Mouse (Mus musculus) C2C12 (cell line): ENCODE data around the gene Lgalsl. TPM values are rescaled to one million over a fixed set of nuclear protein-coding genes. Genes with fewer than 3 reads are reported as not detected.

Experiments used
- H3K27me3 ChIP-seq: one replicate; pipeline ENCODE4 v1.6.1; 2011; ENCODE audit not compliant: control insufficient read depth, insufficient read depth, insufficient read length
- H3K36me3 ChIP-seq: one replicate; pipeline ENCODE4 v1.6.1; 2011; ENCODE audit not compliant: control insufficient read depth, insufficient read depth
- H3K4me3 ChIP-seq: one replicate; pipeline ENCODE4 v1.5.1; 2011; ENCODE audit warnings: mild to moderate bottlenecking, control low read depth; ENCODE audit not compliant: poor library complexity, insufficient read depth, severe bottlenecking
- H3K79me2 ChIP-seq: one replicate; pipeline ENCODE4 v1.6.1; 2011; ENCODE audit not compliant: control insufficient read depth, insufficient read depth
- H3K79me3 ChIP-seq: one replicate; pipeline ENCODE4 v1.6.1; 2011; ENCODE audit warnings: low read depth, control low read depth
- H3ac ChIP-seq: one replicate; pipeline ENCODE3; 2011; ENCODE audit warnings: low read depth; ENCODE audit not compliant: control insufficient read depth, insufficient read length
- CEBPB ChIP-seq: IDR thresholded peaks from one replicate; pipeline ENCODE4 v1.6.1; 2011; ENCODE audit warnings: low read depth, mild to moderate bottlenecking, control low read depth, moderate library complexity
- CTCF ChIP-seq: IDR thresholded peaks from one replicate; pipeline ENCODE4 v1.5.1; 2011; ENCODE audit not compliant: control insufficient read depth, insufficient read depth, insufficient read length
- FOSL1 ChIP-seq: IDR thresholded peaks from one replicate; pipeline ENCODE4 v1.8.0; 2011; ENCODE audit warnings: mild to moderate bottlenecking, low read length; ENCODE audit not compliant: poor library complexity, insufficient read depth, severe bottlenecking
- MAX ChIP-seq: IDR thresholded peaks from one replicate; pipeline ENCODE4 v1.6.1; 2011; ENCODE audit warnings: mild to moderate bottlenecking, control low read depth
- MYOD1 ChIP-seq: IDR thresholded peaks from one replicate; pipeline ENCODE4 v1.6.1; 2011; ENCODE audit warnings: low read depth; ENCODE audit not compliant: control insufficient read depth, insufficient read length
- MYOG ChIP-seq: IDR thresholded peaks from one replicate; pipeline ENCODE4 v1.6.1; 2011; ENCODE audit not compliant: control insufficient read depth, insufficient read length; ENCODE audit errors: extremely low read depth
- USF1 ChIP-seq: IDR thresholded peaks from one replicate; pipeline ENCODE4 v1.6.1; 2011; ENCODE audit warnings: low read depth, mild to moderate bottlenecking, control low read depth, moderate library complexity
- polyA plus RNA-seq: library from polyadenylated mRNA; unstranded; fragments of >200 nt; fragmentation: generic; extraction: Trizol; gene quantifications from one replicate; pipeline ENCODE4 v1.2.1, GENCODE M21; 2012; ENCODE audit warnings: missing spikeins

Gene Lgalsl
- polyA plus RNA-seq, 1 experiment: 0.07 TPM

GRCm38 (mm10) chr11:20859858-20860257 is 29.0 kb upstream of the Lgalsl start:
- H3K79me2 ChIP-seq: no peaks in the 10 kb centered on the region
- no peaks in the 10 kb centered on the region for H3K27me3 ChIP-seq
- no peaks in the 10 kb centered on the region for H3K36me3 ChIP-seq
- no peak overlapping the region for H3K4me3 ChIP-seq
- no peaks in the 10 kb centered on the region for H3K79me3 ChIP-seq
- H3ac ChIP-seq: no peak overlapping the region
- TF ChIP-seq USF1 (no peak), CTCF (no peak), FOSL1 (no peak), MYOG (no peak), CEBPB (no peak), MAX (no peak), MYOD1 (no peak)

DNA sequence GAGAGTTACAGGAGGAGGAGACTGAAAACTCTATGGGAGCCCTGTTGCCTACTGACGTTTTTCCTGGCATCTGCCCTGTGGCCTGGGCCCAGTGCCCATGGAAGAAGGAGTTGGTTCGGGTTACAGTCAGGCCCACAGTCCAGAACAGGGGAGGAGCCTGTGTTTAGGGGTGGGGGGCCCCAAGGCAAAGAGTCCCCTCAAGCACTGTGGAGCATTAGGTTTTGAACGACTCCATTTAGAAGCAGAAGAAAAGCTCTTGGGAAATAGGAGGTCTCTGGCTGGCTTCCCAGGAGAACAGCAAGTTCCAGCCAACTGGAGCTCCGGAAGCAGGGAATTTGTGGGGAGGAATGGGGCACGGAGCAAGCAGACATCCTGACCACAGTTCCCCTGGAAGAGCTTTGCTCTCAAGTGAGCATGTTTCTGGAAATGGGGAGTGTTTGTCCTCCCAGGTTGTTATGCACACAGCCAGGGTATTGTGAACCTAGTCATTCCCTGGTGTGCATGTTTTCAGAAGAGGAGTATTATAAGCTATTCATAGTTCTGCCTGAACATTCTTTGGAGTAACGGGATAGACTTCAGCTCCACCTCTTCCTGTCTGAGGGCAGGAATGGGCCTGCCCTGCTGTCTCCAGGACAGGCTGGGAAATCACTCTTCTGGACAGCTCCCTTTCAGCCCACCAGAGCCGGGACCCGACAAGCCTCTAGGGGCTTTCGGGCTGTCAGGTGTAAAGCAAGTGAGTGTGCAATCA is 28.2 kb upstream of the Lgalsl start:
- H3ac ChIP-seq: no peak overlapping the region
- H3K79me3 ChIP-seq: no peaks in the 10 kb centered on the region
- H3K4me3 ChIP-seq: no peak overlapping the region
- H3K27me3 ChIP-seq: no peaks in the 10 kb centered on the region
- TF ChIP-seq MYOD1 (no peak), CTCF (no peak), CEBPB (no peak), USF1 (no peak), FOSL1 (no peak)
- H3K79me2 ChIP-seq: no peaks in the 10 kb centered on the region
- H3K36me3 ChIP-seq: no peaks in the 10 kb centered on the region

DNA sequence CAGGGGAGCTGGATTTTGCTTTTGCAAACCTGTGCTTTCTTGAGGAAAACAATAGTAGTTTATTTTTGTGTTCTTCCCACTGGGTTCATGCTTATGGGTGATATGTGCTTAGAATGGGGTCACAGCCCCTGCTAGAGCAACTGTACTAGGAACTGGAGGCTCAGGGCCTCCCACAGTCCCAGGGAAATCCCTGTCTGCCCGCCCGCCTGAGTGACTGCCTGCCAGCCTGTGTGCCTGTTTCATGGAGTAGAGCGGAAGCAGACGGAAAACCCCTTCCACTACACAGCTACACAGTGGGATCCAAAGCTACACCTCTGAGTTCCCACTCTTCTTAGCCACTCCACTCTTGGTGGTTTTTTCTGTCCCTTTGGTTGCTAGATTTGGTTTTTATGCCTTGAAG is 27.1 kb upstream of the Lgalsl start:
- H3K27me3 ChIP-seq: no peaks in the 10 kb centered on the region
- H3K79me3 ChIP-seq: no peaks in the 10 kb centered on the region
- no peaks in the 10 kb centered on the region for H3K79me2 ChIP-seq
- H3ac ChIP-seq: no peak overlapping the region
- no peak overlapping the region for H3K4me3 ChIP-seq
- H3K36me3 ChIP-seq: no peaks in the 10 kb centered on the region
- TF ChIP-seq CTCF (no peak), FOSL1 (no peak), MYOD1 (no peak), CEBPB (no peak), MAX (no peak), MYOG (no peak), USF1 (no peak)

GRCm38 (mm10) chr11:20854032-20854741 is 23.3 kb upstream of the Lgalsl start:
- no peak for TF ChIP-seq MAX
- TF ChIP-seq FOSL1: no peak
- no peak for TF ChIP-seq MYOD1
- no peak for TF ChIP-seq MYOG
- TF ChIP-seq CTCF: no peak
- H3K79me3 ChIP-seq: no peaks in the 10 kb centered on the region
- H3K36me3 ChIP-seq: no peaks in the 10 kb centered on the region
- no peak overlapping the region for H3K4me3 ChIP-seq
- H3K27me3 ChIP-seq: peaks cover 11% of the 10 kb centered on the region
- no peaks in the 10 kb centered on the region for H3K79me2 ChIP-seq
- no peak overlapping the region for H3ac ChIP-seq

GRCm38 (mm10) chr11:20850196-20850595 is 19.3 kb upstream of the Lgalsl start:
- Histone ChIP-seq H3K79me3 (no peaks in the 10 kb centered on the region), H3K79me2 (no peaks in the 10 kb centered on the region), H3K27me3 (peaks cover 24% of the 10 kb centered on the region), H3K36me3 (no peaks in the 10 kb centered on the region), H3K4me3 (no peak overlapping the region), H3ac (no peak overlapping the region)
- TF ChIP-seq USF1: no peak
- TF ChIP-seq FOSL1: no peak
- TF ChIP-seq MYOD1: no peak
- no peak for TF ChIP-seq CEBPB
- no peak for TF ChIP-seq MYOG
- no peak for TF ChIP-seq CTCF

- Histone ChIP-seq H3K4me3 (no peak overlapping the region), H3K27me3 (peaks cover 24% of the 10 kb centered on the region), H3K36me3 (no peaks in the 10 kb centered on the region), H3K79me3 (no peaks in the 10 kb centered on the region), H3ac (no peak overlapping the region), H3K79me2 (no peaks in the 10 kb centered on the region)
- TF ChIP-seq MYOG (no peak), FOSL1 (no peak), MYOD1 (no peak), USF1 (no peak), CEBPB (no peak), CTCF (no peak), MAX (no peak)
Measured at GRCm38 (mm10) chr11:20849403-20849802, 18.5 kb upstream of the Lgalsl start.
